ENCODE assay signal across 8 mouse cellular contexts in genomic region chr9:120778423-120778822, GRCm38 (mm10).
DNase-seq lines count a peak whose midpoint lies in the region; ATAC-seq and TF ChIP-seq lines count a peak whose summit lies in the region.

No protein-coding gene starts in this region.

- no peak overlapping the region for H3K9ac ChIP-seq in liver, embryonic 11.5 days (ENCODE audit: low read depth, low read length)
- no peak overlapping the region for H3K9ac ChIP-seq in heart, postnatal 0 days (replicated peaks; ENCODE audit: low read depth, low read length)
- H3K9ac ChIP-seq in limb, embryonic 14.5 days (ENCODE audit: low read depth, low read length, severe bottlenecking): no peak overlapping the region
- H3K9ac ChIP-seq in stomach, postnatal 0 days (ENCODE audit: low read length): no peak overlapping the region

- no peak overlapping the region for H3K4me3 ChIP-seq in liver, embryonic 11.5 days (ENCODE audit: low read depth, low read length)
- H3K4me3 ChIP-seq in heart, postnatal 0 days (ENCODE audit: low read depth, low read length): no peak overlapping the region
- H3K4me3 ChIP-seq in limb, embryonic 14.5 days (replicated peaks; ENCODE audit: low read length): no peak overlapping the region
- H3K4me3 ChIP-seq in stomach, postnatal 0 days (ENCODE audit: low read depth, low read length): no peak overlapping the region

- H3K9me3 ChIP-seq in liver, embryonic 11.5 days (ENCODE audit: control insufficient read depth, low read length): no peaks in the 10 kb centered on the region
- H3K9me3 ChIP-seq in heart, postnatal 0 days (replicated peaks; ENCODE audit: control insufficient read depth, low read length): no peaks in the 10 kb centered on the region
- no peaks in the 10 kb centered on the region for H3K9me3 ChIP-seq in limb, embryonic 14.5 days (ENCODE audit: control insufficient read depth, low read length)
- no peaks in the 10 kb centered on the region for H3K9me3 ChIP-seq in stomach, postnatal 0 days (ENCODE audit: control insufficient read depth, low read length)

- no peak for ATAC-seq in liver, embryonic 11.5 days (replicated peaks; ENCODE audit: low FRiP score)
- ATAC-seq in heart, postnatal 0 days (ENCODE audit: insufficient read depth, low read depth): peak; percentile 72
- ATAC-seq in limb, embryonic 14.5 days (ENCODE audit: low FRiP score, low read depth): no peak
- ATAC-seq in stomach, postnatal 0 days (ENCODE audit: low FRiP score, low TSS enrichment): no peak
- no peak for ATAC-seq in megakaryocyte, adult 5-6 weeks (ENCODE audit: poor library complexity, severe bottlenecking)

- TF ChIP-seq EP300 in heart, postnatal 0 days (IDR thresholded peaks at IDR 0.05; ENCODE audit: low read depth): peak; percentile 80; the same call in 1 of the 2 replicates
- TF ChIP-seq EP300 in stomach, postnatal 0 days (optimal IDR thresholded peaks at IDR 0.05): no peak

- H3K36me3 ChIP-seq in liver, embryonic 11.5 days (ENCODE audit: control insufficient read depth, insufficient read depth, low read length): no peaks in the 10 kb centered on the region
- no peaks in the 10 kb centered on the region for H3K36me3 ChIP-seq in heart, postnatal 0 days (replicated peaks; ENCODE audit: control insufficient read depth, insufficient read depth, low read length)
- no peaks in the 10 kb centered on the region for H3K36me3 ChIP-seq in limb, embryonic 14.5 days (ENCODE audit: control insufficient read depth, insufficient read depth, low read length)
- no peaks in the 10 kb centered on the region for H3K36me3 ChIP-seq in stomach, postnatal 0 days (ENCODE audit: control insufficient read depth, insufficient read depth, low read length)

- no peak for TF ChIP-seq POLR2A in limb, embryonic 14.5 days (IDR thresholded peaks at IDR 0.05; ENCODE audit: borderline replicate concordance, extremely low read depth, insufficient read depth, insufficient read length)

- peak overlapping the region; percentile 55; the same call in 1 of the 2 replicates for H3K27ac ChIP-seq in liver, embryonic 11.5 days (ENCODE audit: low read depth, low read length)
- H3K27ac ChIP-seq in heart, postnatal 0 days (ENCODE audit: low read depth): peak overlapping the region; percentile 87
- H3K27ac ChIP-seq in limb, embryonic 14.5 days (replicated peaks; ENCODE audit: low read depth, low read length): no peak overlapping the region; the same call in 1 of the 2 replicates
- peak overlapping the region; percentile 61 for H3K27ac ChIP-seq in stomach, postnatal 0 days (replicated peaks)

- TF ChIP-seq CTCF in heart, postnatal 0 days (IDR thresholded peaks at IDR 0.05; ENCODE audit: low read depth): no peak
- no peak for TF ChIP-seq CTCF in stomach, postnatal 0 days (IDR thresholded peaks at IDR 0.05; ENCODE audit: low read depth)

- H3K4me2 ChIP-seq in liver, embryonic 11.5 days: no peak overlapping the region
- H3K4me2 ChIP-seq in heart, postnatal 0 days (ENCODE audit: low read depth, low read length): no peak overlapping the region
- no peak overlapping the region for H3K4me2 ChIP-seq in limb, embryonic 14.5 days (replicated peaks; ENCODE audit: low read depth, low read length, severe bottlenecking)
- no peak overlapping the region for H3K4me2 ChIP-seq in stomach, postnatal 0 days (replicated peaks; ENCODE audit: low read depth)

- no peaks in the 10 kb centered on the region for H3K27me3 ChIP-seq in liver, embryonic 11.5 days (replicated peaks; ENCODE audit: control insufficient read depth, insufficient read depth, low read length)
- no peaks in the 10 kb centered on the region for H3K27me3 ChIP-seq in heart, postnatal 0 days (ENCODE audit: control insufficient read depth, insufficient read depth, low read length)
- H3K27me3 ChIP-seq in limb, embryonic 14.5 days (ENCODE audit: control insufficient read depth, insufficient read depth, low read length): no peaks in the 10 kb centered on the region
- H3K27me3 ChIP-seq in stomach, postnatal 0 days (ENCODE audit: control insufficient read depth, insufficient read depth, low read length): no peaks in the 10 kb centered on the region

- 41% methylated on average over 2 of the region's 2 CpGs for WGBS in liver, embryonic 11.5 days
- WGBS in heart, postnatal 0 days: 28% methylated on average over 2 of the region's 2 CpGs
- 25% methylated on average over 2 of the region's 2 CpGs for WGBS in limb, embryonic 14.5 days
- WGBS in stomach, postnatal 0 days: 40% methylated on average over 2 of the region's 2 CpGs

- peaks cover 21% of the 10 kb centered on the region for H3K4me1 ChIP-seq in liver, embryonic 11.5 days (replicated peaks; ENCODE audit: control insufficient read depth, insufficient read depth, low read length)
- H3K4me1 ChIP-seq in heart, postnatal 0 days (ENCODE audit: control insufficient read depth, insufficient read depth): peaks cover 16% of the 10 kb centered on the region
- H3K4me1 ChIP-seq in limb, embryonic 14.5 days (ENCODE audit: control insufficient read depth, insufficient read depth, low read length): no peaks in the 10 kb centered on the region
- no peaks in the 10 kb centered on the region for H3K4me1 ChIP-seq in stomach, postnatal 0 days (replicated peaks; ENCODE audit: control insufficient read depth, insufficient read depth)

- DNase-seq in liver, embryonic 11.5 days (ENCODE audit: low spot score): no peak
- no peak for DNase-seq in liver
- peak; percentile 63 for DNase-seq in heart, postnatal 0 days (ENCODE audit: low spot score)
- peak; percentile 21 for DNase-seq in limb, embryonic 14.5 days (ENCODE audit: low spot score)
- no peak for DNase-seq in stomach, postnatal 0 days (ENCODE audit: low spot score)
- no peak for DNase-seq in cerebellum, adult 11-12 months
- DNase-seq in B cell, adult 2 months: no peak

Comparison
In these comparisons a context has a peak if more than half of its experiments do, and no peak if none do; other contexts are left out.
1. DNase-seq: peak in heart, postnatal 0 days (single experiment) and limb, embryonic 14.5 days (single experiment); none in liver, embryonic 11.5 days (single experiment), liver (single experiment), stomach, postnatal 0 days (single experiment), cerebellum, adult 11-12 months (single experiment) and B cell, adult 2 months (0 of 2).